Mouse (Mus musculus) mouse embryonic stem cell (cell line): ENCODE results near the gene Csgalnact2.

Experiments used
- in situ Hi-C, 2 experiments: fragments of 300-500 bp; cut with MboI; formaldehyde crosslinking; loops; 1 replicate in 1 of 2; 3 replicates in 1 of 2; pipeline ENCODE4 v1.14.3; 2019 to 2020; ENCODE audit warnings: low sequenced_read_pairs in 2 of 2, low pct_unique_long_range_greater_than_20kb in 1 of 2, mixed read lengths in 1 of 2; ENCODE audit not compliant: unreplicated experiment in 1 of 2

Csgalnact2 gene

GRCm38 (mm10) chr6:118150538-118150937 is 11.6 kb upstream of the Csgalnact2 start:
- in situ Hi-C loops = no loop called here

- in situ Hi-C loops = no loop called here
Measured at GRCm38 (mm10) chr6:118150128-118150527, 11.2 kb upstream of the Csgalnact2 start.

- in situ Hi-C loops = no loop called here
Measured at GRCm38 (mm10) chr6:118140961-118141360, 2.0 kb upstream of the Csgalnact2 start.

- in situ Hi-C loops = no loop called here
Measured at GRCm38 (mm10) chr6:118137148-118137547, 1.8 kb downstream of the Csgalnact2 start.

- in situ Hi-C loops = no loop called here
Measured at GRCm38 (mm10) chr6:118134461-118134860, 4.5 kb downstream of the Csgalnact2 start.

GRCm38 (mm10) chr6:118130022-118130421 is 8.9 kb downstream of the Csgalnact2 start:
- in situ Hi-C loops = no loop called here

- in situ Hi-C loops = no loop called here
Measured at GRCm38 (mm10) chr6:118127827-118128487, 11.0 kb downstream of the Csgalnact2 start.

- in situ Hi-C loops = no loop called here
Measured at GRCm38 (mm10) chr6:118127198-118127597, 11.7 kb downstream of the Csgalnact2 start.

GRCm38 (mm10) chr6:118126577-118126976 is 12.4 kb downstream of the Csgalnact2 start:
- in situ Hi-C loops = no loop called here

- in situ Hi-C loops = no loop called here
Measured at GRCm38 (mm10) chr6:118122767-118123166, 16.2 kb downstream of the Csgalnact2 start.

GRCm38 (mm10) chr6:118111810-118112209 is 27.1 kb downstream of the Csgalnact2 start:
- in situ Hi-C loops = no loop called here

GRCm38 (mm10) chr6:118099311-118099802 is 39.6 kb downstream of the Csgalnact2 start:
- in situ Hi-C loops = no loop called here

- in situ Hi-C loops = no loop called here
Measured at GRCm38 (mm10) chr6:118097765-118098365, 41.1 kb downstream of the Csgalnact2 start.

GRCm38 (mm10) chr6:118090827-118091226 is 48.1 kb downstream of the Csgalnact2 start:
- in situ Hi-C loops = no loop called here

- in situ Hi-C loops = no loop called here
Measured at GRCm38 (mm10) chr6:118088750-118089440, 50.0 kb downstream of the Csgalnact2 start.

GRCm38 (mm10) chr6:118087955-118088354 is 51.0 kb downstream of the Csgalnact2 start:
- in situ Hi-C loops = no loop called here

- in situ Hi-C loops = no loop called here
Measured at GRCm38 (mm10) chr6:118084596-118084995, 54.3 kb downstream of the Csgalnact2 start.

GRCm38 (mm10) chr6:118083608-118084007 is 55.3 kb downstream of the Csgalnact2 start:
- in situ Hi-C loops = no loop called here

GRCm38 (mm10) chr6:118082384-118082783 is 56.6 kb downstream of the Csgalnact2 start:
- in situ Hi-C loops = no loop called here
